ENCODE assay signal across 28 mouse cellular contexts in genomic region chr3:91755565-91755964, GRCm38 (mm10).
"Had no signal": no experiment of that assay in that cellular context is flagged by ENCODE, and none has a peak within 500 bp of the region (broad histone marks: within the 10 kb centered on the region; RNA-seq: fewer than 3 reads in every experiment).

No protein-coding gene starts in this region.

- H3K4me3 ChIP-seq: embryonic facial prominence, embryonic 10.5 days; embryonic facial prominence, embryonic 12.5 days; embryonic facial prominence, embryonic 13.5 days; embryonic facial prominence, embryonic 15.5 days; erythroblast, embryonic 14.5 days; forebrain, embryonic 12.5 days; forebrain, embryonic 13.5 days; forebrain, embryonic 15.5 days; gastrocnemius, adult 2 months; heart, adult 2 months had no signal

- H3K27me3 ChIP-seq: embryonic facial prominence, embryonic 12.5 days; embryonic facial prominence, embryonic 13.5 days; embryonic facial prominence, embryonic 15.5 days; forebrain, embryonic 12.5 days; forebrain, embryonic 13.5 days; forebrain, embryonic 15.5 days had no signal

- H3K36me3 ChIP-seq: embryonic facial prominence, embryonic 10.5 days; embryonic facial prominence, embryonic 12.5 days; embryonic facial prominence, embryonic 13.5 days; embryonic facial prominence, embryonic 15.5 days; forebrain, embryonic 12.5 days; forebrain, embryonic 15.5 days had no signal

- H3K27ac ChIP-seq: embryonic facial prominence, embryonic 10.5 days; embryonic facial prominence, embryonic 12.5 days; embryonic facial prominence, embryonic 13.5 days; embryonic facial prominence, embryonic 15.5 days; forebrain, embryonic 12.5 days; forebrain, embryonic 13.5 days; forebrain, embryonic 15.5 days; gastrocnemius, adult 2 months; heart, adult 2 months had no signal

- ATAC-seq: forebrain, embryonic 13.5 days; forebrain, embryonic 14.5 days; forebrain, embryonic 15.5 days; forebrain, embryonic 16.5 days; forebrain, postnatal 0 days had no signal

- H3K9ac ChIP-seq: embryonic facial prominence, embryonic 12.5 days; embryonic facial prominence, embryonic 13.5 days; embryonic facial prominence, embryonic 15.5 days; forebrain, embryonic 12.5 days; forebrain, embryonic 13.5 days; forebrain, embryonic 15.5 days; forebrain, postnatal 0 days had no signal

- H3K4me1 ChIP-seq: embryonic facial prominence, embryonic 10.5 days; embryonic facial prominence, embryonic 12.5 days; embryonic facial prominence, embryonic 13.5 days; embryonic facial prominence, embryonic 15.5 days; forebrain, embryonic 12.5 days; forebrain, embryonic 13.5 days; forebrain, embryonic 15.5 days had no signal

- DNase-seq: cerebellum, adult 18-20 months; cerebellum, adult 2 months; cerebellum, adult 8-10 months; cerebellum, adult 9-10 months; cerebellum, adult 9-11 months; cerebellum, postnatal 10 days; cerebellum, postnatal 14 days; cerebellum, postnatal 25 days; cerebellum, postnatal 36 days; embryo, embryonic 11 days; forebrain, postnatal 0 days; gastrocnemius, adult 2 months; gastrocnemius, postnatal 10 days; gastrocnemius, postnatal 14 days; gastrocnemius, postnatal 25 days; gastrocnemius, postnatal 36 days; heart, adult 18-20 months; heart, adult 2 months had no signal

- H3K4me2 ChIP-seq: embryonic facial prominence, embryonic 12.5 days; embryonic facial prominence, embryonic 13.5 days; embryonic facial prominence, embryonic 15.5 days; forebrain, embryonic 12.5 days; forebrain, embryonic 13.5 days; forebrain, embryonic 15.5 days had no signal

- H3K9me3 ChIP-seq: embryonic facial prominence, embryonic 15.5 days had no signal
